ENCODE assay signal across 8 mouse cellular contexts in genomic region chr10:128546787-128547186, GRCm38 (mm10). TPM values are rescaled to one million over a fixed set of nuclear protein-coding genes. Genes with fewer than 3 reads are reported as not detected.
A peak's percentile ranks its signal among the peaks of the same experiment; 100 is the strongest.
DNase-seq lines count a peak whose midpoint lies in the region; ATAC-seq and TF ChIP-seq lines count a peak whose summit lies in the region.

No protein-coding gene starts in this region.

- TF ChIP-seq EP300 in heart, postnatal 0 days (IDR thresholded peaks at IDR 0.05; ENCODE audit: low read depth) = no peak

- intact Hi-C loops in heart, postnatal 10 days (cut with DNase I) = loop anchor here (1.0 kb wide), 1 partner anchor 87 kb away; the partner anchor contains the start of gene Smarcc2

- peak overlapping the region; percentile 68 for H3K4me3 ChIP-seq in heart, embryonic 15.5 days
- H3K4me3 ChIP-seq in ES-E14 (ENCODE audit: insufficient read depth in 1 of 2, low read depth in 1 of 2, low read length in 2 of 2, poor library complexity in 1 of 2, severe bottlenecking in 1 of 2) = peak overlapping the region; percentile 56 to 91
- H3K4me3 ChIP-seq in heart, postnatal 0 days (ENCODE audit: low read depth, low read length) = peak overlapping the region; percentile 72
- peak overlapping the region; percentile 87 for H3K4me3 ChIP-seq in macrophage (ENCODE audit: inconsistent target)

- H3K79me2 ChIP-seq in macrophage (ENCODE audit: inconsistent target) = peaks cover 34% of the 10 kb centered on the region

- H3K27me3 ChIP-seq in heart, embryonic 15.5 days = no peaks in the 10 kb centered on the region
- no peaks in the 10 kb centered on the region for H3K27me3 ChIP-seq in heart, postnatal 0 days (ENCODE audit: control insufficient read depth, insufficient read depth, low read length)

- peaks cover 34% of the 10 kb centered on the region for H3K36me3 ChIP-seq in heart, embryonic 15.5 days
- H3K36me3 ChIP-seq in ES-E14 (ENCODE audit: control insufficient read depth, insufficient read depth, low read length, poor library complexity, severe bottlenecking) (peaks cover 33% of the 10 kb centered on the region), macrophage (ENCODE audit: inconsistent target) (peaks cover 26% of the 10 kb centered on the region; the same call in 1 of the 2 replicates)
- peaks cover 38% of the 10 kb centered on the region for H3K36me3 ChIP-seq in heart, postnatal 0 days (replicated peaks; ENCODE audit: control insufficient read depth, insufficient read depth, low read length)

- peaks cover 21% of the 10 kb centered on the region for H3K4me1 ChIP-seq in heart, embryonic 15.5 days (replicated peaks)
- peaks cover 0 to 19% of the 10 kb centered on the region in 2 experiments; a peak in 1 of 4 replicates for H3K4me1 ChIP-seq in ES-E14 (ENCODE audit: control insufficient read depth in 2 of 2, insufficient read depth in 2 of 2, low read length in 2 of 2, poor library complexity in 1 of 2)
- peaks cover 5% of the 10 kb centered on the region; the same call in 1 of the 2 replicates for H3K4me1 ChIP-seq in heart, postnatal 0 days (ENCODE audit: control insufficient read depth, insufficient read depth)

- no peak for DNase-seq in heart, postnatal 10 days
- no peak for DNase-seq in ES-E14 (ENCODE audit: low read depth, low spot score)
- no peak for DNase-seq in heart, postnatal 0 days (ENCODE audit: low spot score)
- no peak for DNase-seq in MN1 (ENCODE audit: low spot score)
- DNase-seq in urinary bladder, postnatal 10 days (ENCODE audit: low spot score) = no peak
- no peak for DNase-seq in adrenal gland, adult 2 months

- ATAC-seq in heart, embryonic 15.5 days (replicated peaks; ENCODE audit: insufficient number of reproducible peaks, insufficient read depth, low FRiP score, low read depth) = no peak
- ATAC-seq in heart, postnatal 0 days (ENCODE audit: insufficient read depth, low read depth) = no peak

- H3K9ac ChIP-seq in heart, embryonic 15.5 days = peak overlapping the region; percentile 64
- H3K9ac ChIP-seq in ES-E14 (ENCODE audit: insufficient read depth, low read depth, low read length, poor library complexity, severe bottlenecking) = peak overlapping the region; percentile 81
- peak overlapping the region; percentile 60 for H3K9ac ChIP-seq in heart, postnatal 0 days (replicated peaks; ENCODE audit: low read depth, low read length)

- in situ Hi-C loops in ES-E14 (cut with MboI; ENCODE audit: low sequenced_read_pairs in 2 of 2, unreplicated experiment in 2 of 2) = no loop called here

- no peak for TF ChIP-seq CTCF in heart, postnatal 0 days (IDR thresholded peaks at IDR 0.05; ENCODE audit: low read depth)

- peak overlapping the region; percentile 87 for H3K4me2 ChIP-seq in heart, embryonic 15.5 days
- peak overlapping the region; percentile 82 for H3K4me2 ChIP-seq in heart, postnatal 0 days (ENCODE audit: low read depth, low read length)

- peak overlapping the region; percentile 96 for H3K27ac ChIP-seq in heart, embryonic 15.5 days
- H3K27ac ChIP-seq in ES-E14 (ENCODE audit: insufficient read depth, low read depth, low read length, poor library complexity, severe bottlenecking) (peak overlapping the region; percentile 74), macrophage (peak overlapping the region; percentile 82)
- peak overlapping the region; percentile 94 for H3K27ac ChIP-seq in heart, postnatal 0 days (ENCODE audit: low read depth)

- no peaks in the 10 kb centered on the region for H3K9me3 ChIP-seq in heart, embryonic 15.5 days (replicated peaks)
- no peaks in the 10 kb centered on the region for H3K9me3 ChIP-seq in ES-E14 (ENCODE audit: control insufficient read depth, insufficient read depth, low read depth, low read length)
- no peaks in the 10 kb centered on the region for H3K9me3 ChIP-seq in heart, postnatal 0 days (replicated peaks; ENCODE audit: control insufficient read depth, low read length)

- 17% methylated on average over 7 of the region's 7 CpGs for WGBS in heart, embryonic 15.5 days
- 12% methylated on average over 7 of the region's 7 CpGs for WGBS in heart, postnatal 0 days
- WGBS in macrophage (ENCODE audit: missing documents) = 12% methylated on average over 7 of the region's 7 CpGs

TF ChIP-seq in ES-E14, 5 proteins besides CTCF, POLR2A, EP300 and RAD21 (continues in another document):
- TF ChIP-seq CHD2 (IDR thresholded peaks at IDR 0.05; ENCODE audit: low read depth, low read length) (no peak), MAFK (IDR thresholded peaks at IDR 0.05; ENCODE audit: insufficient read depth, low read depth, low read length) (no peak), ZNF384 (IDR thresholded peaks at IDR 0.05; ENCODE audit: low read depth, low read length) (no peak), ZC3H11A (IDR thresholded peaks at IDR 0.05; ENCODE audit: borderline replicate concordance, low read depth, low read length) (no peak)

RNA-seq across cellular contexts. Expression of gene Zc3h10, which starts 0.8 kb away (rescaled TPM):
- polyA plus RNA-seq in heart, embryonic 15.5 days (2015; fragmentation: Nextera tagmentation; extraction: Ambion mirVana) = 10.2 and 11.0 TPM in 2 replicates
- 10 to 100 TPM in 1 of 2 experiments, 1 to 10 TPM in 1; 9.8 to 10.1 TPM for total RNA-seq in heart, postnatal 10 days (2021)
- 18.8 and 19.5 TPM in 2 replicates for total RNA-seq in ES-E14 (2012; rRNA removed)
- total RNA-seq in heart, postnatal 0 days (2014; rRNA removed; ENCODE audit: low replicate concordance) = 13.8 and 24.4 TPM in 2 replicates
- 6.1 and 8.1 TPM in 2 replicates for polyA plus RNA-seq in heart, postnatal 0 days (2015; fragmentation: Nextera tagmentation; extraction: Ambion mirVana)
- 10 to 100 TPM in 13 of 26 experiments, 1 to 10 TPM in 13; 4.7 to 15.2 (median 10.2) TPM for total RNA-seq in macrophage (2018; cell fraction: chromatin; rRNA removed)
- total RNA-seq in macrophage (2018; cell fraction: cytosol; rRNA removed) = 10 to 100 TPM in 8 of 26 experiments, 1 to 10 TPM in 18; 6.1 to 12.6 (median 8.9) TPM
- total RNA-seq in macrophage (2018; cell fraction: nucleus; rRNA removed) = 10 to 100 TPM in 21 of 26 experiments, 1 to 10 TPM in 5; 7.0 to 15.7 (median 11.5) TPM
- 6.7 to 13.0 TPM (median 9.6 TPM) in 3 replicates for polyA plus RNA-seq in macrophage (2018)
- 10 to 100 TPM; 11.7 to 12.3 TPM for total RNA-seq in adrenal gland, adult 2 months (2021)
- polyA plus RNA-seq in adrenal gland, adult 2 months (2012; rRNA removed) = 16.0 and 16.3 TPM in 2 replicates

RNA-seq across cellular contexts. Expression of gene Rpl41, which starts 2.3 kb away (rescaled TPM):
- 2,261 and 2,363 TPM in 2 replicates for polyA plus RNA-seq in heart, embryonic 15.5 days (2015; fragmentation: Nextera tagmentation; extraction: Ambion mirVana)
- 1,000 to 10,000 TPM; 2,064 to 2,152 TPM for total RNA-seq in heart, postnatal 10 days (2021)
- 5,552 and 6,346 TPM in 2 replicates for total RNA-seq in ES-E14 (2012; rRNA removed)
- total RNA-seq in heart, postnatal 0 days (2014; rRNA removed; ENCODE audit: low replicate concordance) = 577 and 617 TPM in 2 replicates
- 2,108 and 2,189 TPM in 2 replicates for polyA plus RNA-seq in heart, postnatal 0 days (2015; fragmentation: Nextera tagmentation; extraction: Ambion mirVana)
- 100 to 1,000 TPM in 19 of 26 experiments, 10 to 100 TPM in 7; 49.0 to 397 (median 132) TPM for total RNA-seq in macrophage (2018; cell fraction: chromatin; rRNA removed)
- total RNA-seq in macrophage (2018; cell fraction: cytosol; rRNA removed) = 1,000 to 10,000 TPM; 2,339 to 5,146 (median 3,315) TPM
- 100 to 1,000 TPM; 236 to 704 (median 486) TPM for total RNA-seq in macrophage (2018; cell fraction: nucleus; rRNA removed)
- polyA plus RNA-seq in macrophage (2018) = 1,107 to 2,183 TPM (median 2,047 TPM) in 3 replicates
- 1,000 to 10,000 TPM; 3,028 to 3,144 TPM for total RNA-seq in adrenal gland, adult 2 months (2021)
- polyA plus RNA-seq in adrenal gland, adult 2 months (2012; rRNA removed) = 1,154 and 1,178 TPM in 2 replicates

RNA-seq across cellular contexts. Expression of gene Pa2g4, which starts 19.0 kb away (rescaled TPM):
- polyA plus RNA-seq in heart, embryonic 15.5 days (2015; fragmentation: Nextera tagmentation; extraction: Ambion mirVana) = 101 and 132 TPM in 2 replicates
- 10 to 100 TPM; 60.0 to 64.4 TPM for total RNA-seq in heart, postnatal 10 days (2021)
- total RNA-seq in ES-E14 (2012; rRNA removed) = 127 and 170 TPM in 2 replicates
- total RNA-seq in heart, postnatal 0 days (2014; rRNA removed; ENCODE audit: low replicate concordance) = 50.2 and 58.2 TPM in 2 replicates
- 72.4 and 74.3 TPM in 2 replicates for polyA plus RNA-seq in heart, postnatal 0 days (2015; fragmentation: Nextera tagmentation; extraction: Ambion mirVana)
- 10 to 100 TPM in 19 of 26 experiments, 1 to 10 TPM in 7; 3.8 to 38.8 (median 16.5) TPM for total RNA-seq in macrophage (2018; cell fraction: chromatin; rRNA removed)
- total RNA-seq in macrophage (2018; cell fraction: cytosol; rRNA removed) = 10 to 100 TPM; 33.9 to 58.9 (median 46.3) TPM
- total RNA-seq in macrophage (2018; cell fraction: nucleus; rRNA removed) = 10 to 100 TPM in 25 of 26 experiments, 1 to 10 TPM in 1; 9.8 to 65.5 (median 17.4) TPM
- polyA plus RNA-seq in macrophage (2018) = 45.8 to 148 TPM (median 116 TPM) in 3 replicates
- 10 to 100 TPM; 79.7 to 88.2 TPM for total RNA-seq in adrenal gland, adult 2 months (2021)
- polyA plus RNA-seq in adrenal gland, adult 2 months (2012; rRNA removed) = 6.4 and 8.6 TPM in 2 replicates

RNA-seq across cellular contexts. Expression of gene Esyt1, which starts 21.1 kb away (rescaled TPM):
- 19.4 and 29.0 TPM in 2 replicates for polyA plus RNA-seq in heart, embryonic 15.5 days (2015; fragmentation: Nextera tagmentation; extraction: Ambion mirVana)
- 10 to 100 TPM; 28.5 to 29.9 TPM for total RNA-seq in heart, postnatal 10 days (2021)
- total RNA-seq in ES-E14 (2012; rRNA removed) = 62.7 and 135 TPM in 2 replicates
- 38.2 and 41.5 TPM in 2 replicates for total RNA-seq in heart, postnatal 0 days (2014; rRNA removed; ENCODE audit: low replicate concordance)
- 12.6 and 13.0 TPM in 2 replicates for polyA plus RNA-seq in heart, postnatal 0 days (2015; fragmentation: Nextera tagmentation; extraction: Ambion mirVana)
- total RNA-seq in macrophage (2018; cell fraction: chromatin; rRNA removed) = 100 to 1,000 TPM in 18 of 26 experiments, 10 to 100 TPM in 8; 40.7 to 306 (median 194) TPM
- 100 to 1,000 TPM; 134 to 249 (median 192) TPM for total RNA-seq in macrophage (2018; cell fraction: cytosol; rRNA removed)
- total RNA-seq in macrophage (2018; cell fraction: nucleus; rRNA removed) = 100 to 1,000 TPM; 133 to 347 (median 250) TPM
- polyA plus RNA-seq in macrophage (2018) = 147 to 161 TPM (median 155 TPM) in 3 replicates
- total RNA-seq in adrenal gland, adult 2 months (2021) = 10 to 100 TPM; 26.1 to 32.6 TPM
- polyA plus RNA-seq in adrenal gland, adult 2 months (2012; rRNA removed) = 52.8 and 59.6 TPM in 2 replicates

RNA-seq across cellular contexts. Expression of gene Erbb3, which starts 42.7 kb away (rescaled TPM):
- polyA plus RNA-seq in heart, embryonic 15.5 days (2015; fragmentation: Nextera tagmentation; extraction: Ambion mirVana) = 3.4 and 5.0 TPM in 2 replicates
- 1 to 10 TPM; 7.7 to 8.6 TPM for total RNA-seq in heart, postnatal 10 days (2021)
- 24.9 and 30.3 TPM in 2 replicates for total RNA-seq in ES-E14 (2012; rRNA removed)
- total RNA-seq in heart, postnatal 0 days (2014; rRNA removed; ENCODE audit: low replicate concordance) = 6.9 and 10.6 TPM in 2 replicates
- polyA plus RNA-seq in heart, postnatal 0 days (2015; fragmentation: Nextera tagmentation; extraction: Ambion mirVana) = 3.0 and 3.1 TPM in 2 replicates
- total RNA-seq in macrophage (2018; cell fraction: chromatin; rRNA removed) = 1 to 10 TPM in 14 of 26 experiments, under 1 TPM in 12; 0.24 to 2.8 (median 1.2) TPM
- total RNA-seq in macrophage (2018; cell fraction: cytosol; rRNA removed) = 1 to 10 TPM in 24 of 26 experiments, under 1 TPM in 2; 0.57 to 3.3 (median 2.2) TPM
- total RNA-seq in macrophage (2018; cell fraction: nucleus; rRNA removed) = 1 to 10 TPM in 20 of 26 experiments, under 1 TPM in 6; 0.79 to 4.0 (median 2.1) TPM
- 1.2 to 1.7 TPM (median 1.4 TPM) in 3 replicates for polyA plus RNA-seq in macrophage (2018)
- 1 to 10 TPM; 2.3 to 3.8 TPM for total RNA-seq in adrenal gland, adult 2 months (2021)
- polyA plus RNA-seq in adrenal gland, adult 2 months (2012; rRNA removed) = 1.1 and 1.3 TPM in 2 replicates
